Mouse (Mus musculus): ENCODE data around the gene Mtcp1.

Mtcp1 gene

GRCm38 (mm10) chrX:75415936-75416785 lies at the start of gene Mtcp1, which contains the start of the genes Cmc4 and Brcc3:
Gene Mtcp1, minus strand, starts transcription at chrX:75416588.
Gene Cmc4, minus strand, starts transcription at chrX:75416584.
Gene Brcc3, plus strand, starts transcription at chrX:75416628.
- DNase-seq (ENCODE audit: low read depth, low spot score): peak; percentile 94

- no peak for DNase-seq (ENCODE audit: low read depth, low spot score)
These were observed 38.2 kb upstream of the Mtcp1 start for GRCm38 (mm10) chrX:75454597-75454996.

GRCm38 (mm10) chrX:75409711-75410110 lies 6.7 kb downstream of the Mtcp1 start:
- DNase-seq (ENCODE audit: low read depth, low spot score): no peak

DNA sequence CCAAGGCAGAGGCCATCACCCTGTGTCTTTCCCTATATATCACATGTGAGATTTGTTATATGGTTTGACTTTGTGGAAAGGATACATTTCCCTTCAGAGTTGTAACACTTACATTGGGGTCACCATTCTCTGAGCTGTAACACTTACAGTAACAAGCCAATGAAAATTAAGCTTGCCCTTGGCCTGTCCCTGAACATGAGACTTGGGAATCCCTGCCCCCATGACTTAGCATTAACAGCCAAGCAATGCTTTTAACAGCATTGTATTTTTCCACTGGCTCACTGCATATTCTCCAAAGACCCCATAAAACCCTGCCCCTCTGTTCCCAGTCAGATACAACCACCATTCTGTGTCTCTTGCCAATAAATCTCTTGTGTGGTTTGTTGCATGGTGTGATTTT lies 13.0 kb downstream of the Mtcp1 start:
- no peak for DNase-seq (ENCODE audit: low read depth, low spot score)

GRCm38 (mm10) chrX:75402668-75403067 lies 13.7 kb downstream of the Mtcp1 start:
- no peak for DNase-seq (ENCODE audit: low read depth, low spot score)

DNA sequence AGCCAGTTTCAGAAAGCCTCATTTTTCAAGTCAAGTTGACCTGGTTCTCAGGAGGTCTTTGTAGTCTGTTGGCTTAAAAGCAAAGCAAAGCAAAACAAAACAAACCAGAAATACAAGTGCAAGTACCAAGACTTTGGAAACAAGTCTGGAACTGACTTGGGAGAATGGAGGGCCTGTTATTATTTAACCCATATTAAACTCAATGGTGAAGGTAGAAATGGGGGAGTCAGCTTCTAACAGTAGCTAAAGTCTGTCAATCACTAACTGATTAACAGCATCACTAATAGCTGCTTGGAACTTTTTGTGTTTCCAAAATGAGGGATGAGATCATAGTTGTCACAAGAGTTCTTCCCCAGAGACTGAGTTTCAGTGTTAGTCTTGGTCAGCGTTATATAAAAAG lies 16.9 kb downstream of the Mtcp1 start:
- no peak for DNase-seq (ENCODE audit: low read depth, low spot score)

DNA sequence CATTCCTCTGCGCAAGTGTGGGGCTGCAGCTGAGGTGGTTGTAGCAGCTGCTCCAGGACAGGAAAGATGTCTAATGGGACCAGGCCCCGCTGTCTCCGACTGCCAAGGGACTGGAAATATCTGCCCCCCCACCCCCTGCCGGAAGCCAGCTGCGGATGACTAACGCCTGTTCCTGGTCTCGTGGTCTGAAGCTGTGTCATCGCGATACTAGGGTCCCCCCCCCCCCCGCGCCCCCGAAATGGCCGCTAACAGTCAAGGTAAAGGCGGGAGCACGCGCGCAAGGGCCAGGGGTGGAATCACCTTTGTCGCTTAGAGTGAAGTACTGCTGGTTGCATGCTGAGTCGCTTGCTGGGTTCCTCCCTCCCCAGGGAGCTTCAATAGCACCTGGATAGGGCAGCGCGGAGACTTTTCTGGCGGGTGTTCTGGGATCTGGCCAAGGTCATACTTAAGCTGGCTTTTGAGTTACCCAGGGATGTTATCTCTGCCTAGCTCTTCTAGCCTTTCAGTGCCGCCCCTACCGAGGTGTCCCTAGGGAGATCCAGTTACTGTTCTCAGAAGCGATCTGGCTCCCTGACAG lies 34.1 kb downstream of the Mtcp1 start, which contains the start of the genes Fundc2 and F8:
Gene Fundc2, plus strand, starts transcription at position 205 of the 577 bp plus-strand sequence.
Gene F8, minus strand, starts transcription at position 421 of the 577 bp plus-strand sequence.
- peak; percentile 86 for DNase-seq (ENCODE audit: low read depth, low spot score)

DNA sequence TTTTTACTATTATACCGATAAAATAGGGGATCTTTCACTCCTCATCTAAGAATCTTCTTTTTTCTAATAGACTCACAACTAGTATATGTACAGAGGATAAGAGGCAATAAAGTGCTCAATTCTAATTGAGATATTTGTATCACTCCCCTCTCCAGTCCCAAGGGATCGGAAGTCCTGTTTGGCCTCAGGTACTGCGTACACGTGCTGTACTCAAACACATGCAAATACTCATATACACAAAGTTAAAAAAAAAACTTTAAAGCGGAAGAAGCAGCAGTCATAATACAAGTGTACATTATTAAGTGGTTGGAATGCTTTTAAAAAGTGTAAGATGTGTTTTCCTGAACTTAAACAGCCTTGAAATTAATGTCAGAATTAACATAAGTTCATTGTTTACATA lies 34.7 kb downstream of the Mtcp1 start:
- DNase-seq (ENCODE audit: low read depth, low spot score): no peak

DNA sequence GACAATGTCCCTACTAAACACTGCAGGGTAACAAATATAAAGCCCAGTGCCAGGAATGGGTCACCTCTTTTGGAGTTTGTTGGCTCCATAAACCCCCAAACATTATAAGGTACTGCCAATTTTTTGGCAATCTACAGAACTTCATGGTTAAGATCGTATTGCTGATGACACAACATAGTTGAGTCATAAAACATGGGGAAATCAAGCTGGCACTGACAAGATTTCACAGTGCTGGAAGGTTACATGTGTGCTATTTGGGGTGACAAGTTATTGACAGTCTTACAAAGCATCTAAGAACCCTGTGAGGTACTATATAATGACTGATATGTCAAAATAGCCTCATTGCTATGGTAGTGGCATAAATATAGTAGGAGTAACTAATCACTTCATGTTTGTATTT lies 35.2 kb downstream of the Mtcp1 start:
- no peak for DNase-seq (ENCODE audit: low read depth, low spot score)

- DNase-seq (ENCODE audit: low read depth, low spot score): no peak
These were observed 39.6 kb downstream of the Mtcp1 start for GRCm38 (mm10) chrX:75376815-75377214.

- DNase-seq (ENCODE audit: low read depth, low spot score): no peak
These were observed 43.5 kb downstream of the Mtcp1 start for GRCm38 (mm10) chrX:75372666-75373425.

GRCm38 (mm10) chrX:75370197-75370596 lies 46.2 kb downstream of the Mtcp1 start:
- no peak for DNase-seq (ENCODE audit: low read depth, low spot score)
